Mouse (Mus musculus) kidney, adult 2 months (tissue): ENCODE measurements around the gene Myocd.

Source experiments
- CTCF ChIP-seq: fragments of 200-500 bp; conservative IDR thresholded peaks from 2 replicates; pipeline ENCODE4 v1.5.1; 2011; ENCODE audit warnings: low read depth, mild to moderate bottlenecking, control low read depth, low read length, moderate library complexity, mixed read lengths; ENCODE audit not compliant: insufficient read depth, insufficient read length
- POLR2A ChIP-seq: fragments of 200-500 bp; IDR thresholded peaks from one replicate; pipeline ENCODE4 v1.6.1; 2011; ENCODE audit warnings: low read depth, low read length, control low read depth

DNA sequence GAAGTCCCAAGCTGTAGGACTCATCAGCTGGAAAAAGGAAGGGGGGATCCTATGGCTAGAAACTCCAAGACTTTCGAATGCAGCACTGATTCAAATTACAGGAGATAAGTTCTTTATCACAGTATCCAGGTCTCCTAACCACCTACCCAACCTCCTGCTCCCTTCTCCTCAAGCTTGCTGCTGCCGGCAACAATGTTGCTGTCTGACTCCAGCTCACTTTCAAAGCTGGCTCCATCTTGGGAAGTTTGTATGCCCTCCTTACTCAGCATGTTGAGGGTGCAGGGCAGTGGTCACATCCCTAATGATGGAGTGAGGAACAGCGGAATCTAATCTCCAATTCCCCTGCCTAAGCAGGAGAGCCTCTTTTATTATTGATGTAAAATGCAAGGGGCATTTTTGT is 71.8 kb downstream of the Myocd start:
- TF ChIP-seq CTCF (no peak), POLR2A (no peak)
